ENCODE assay signal across 22 mouse cellular contexts in the genomic region with DNA sequence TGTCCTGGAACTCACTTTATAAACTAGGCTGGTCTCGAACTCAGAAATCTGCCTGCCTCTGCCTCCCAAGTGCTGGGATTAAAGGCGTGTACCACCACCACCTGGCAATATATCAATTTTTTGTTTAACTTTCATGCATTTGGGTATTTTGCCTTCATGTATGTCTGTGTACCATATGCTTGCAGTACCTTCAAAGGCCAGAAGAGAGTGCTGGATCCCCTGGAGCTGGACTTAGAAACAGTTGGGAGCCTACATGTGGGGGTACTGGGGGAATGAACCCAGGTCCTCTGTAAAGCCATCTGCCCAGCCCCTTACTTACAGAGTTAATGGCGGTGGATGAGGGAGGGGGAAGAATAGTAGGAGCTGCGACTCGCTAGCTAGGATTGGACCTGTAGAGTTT.
DNase-seq lines count a peak whose midpoint lies in the region; ATAC-seq and TF ChIP-seq lines count a peak whose summit lies in the region.
"Had no signal": no experiment of that assay in that cellular context is flagged by ENCODE, and none has a peak within 500 bp of the region (broad histone marks: within the 10 kb centered on the region; RNA-seq: fewer than 3 reads in every experiment).

No protein-coding gene starts in this region.

- in situ Hi-C loops in CH12.LX (cut with MboI; ENCODE audit: low pct_ligation_motif_present, low pct_unique_long_range_greater_than_20kb, low sequenced_read_pairs) = no loop called here

- no peaks in the 10 kb centered on the region for H3K9me3 ChIP-seq in CH12.LX (replicated peaks; ENCODE audit: low read length)
- H3K9me3 ChIP-seq: limb, embryonic 10.5 days; liver, embryonic 13.5 days; midbrain, embryonic 10.5 days; neural tube, embryonic 15.5 days had no signal

- no peak overlapping the region for H3K27ac ChIP-seq in cerebellum, adult 2 months (ENCODE audit: insufficient read depth, low read length)
- H3K27ac ChIP-seq in layer of hippocampus, adult 2 months = no peak overlapping the region
- no peak overlapping the region for H3K27ac ChIP-seq in CH12.LX (ENCODE audit: insufficient read depth, low read depth)
- H3K27ac ChIP-seq: hindbrain, postnatal 0 days; limb, embryonic 10.5 days; liver, embryonic 13.5 days; neural tube, embryonic 15.5 days had no signal

- no peak for TF ChIP-seq EP300 in CH12.LX (IDR thresholded peaks at IDR 0.05; ENCODE audit: low read length)

- no peak overlapping the region for H3K4me2 ChIP-seq in CH12.LX (ENCODE audit: insufficient read depth, low read depth, poor library complexity, severe bottlenecking)
- H3K4me2 ChIP-seq: liver, embryonic 13.5 days; neural tube, embryonic 15.5 days had no signal

- dilution Hi-C loops in CH12.LX (cut with MboI; ENCODE audit: extremely low pct_ligation_motif_present, extremely low pct_unique_long_range_greater_than_20kb, low sequenced_read_pairs) = no loop called here

- no peak overlapping the region for H3K9ac ChIP-seq in CH12.LX (ENCODE audit: insufficient read depth, low read depth)
- H3K9ac ChIP-seq: liver, embryonic 13.5 days; neural tube, embryonic 15.5 days had no signal

- no peaks in the 10 kb centered on the region for H3K79me2 ChIP-seq in CH12.LX (replicated peaks; ENCODE audit: control insufficient read depth, extremely low read depth, insufficient read depth, poor library complexity, severe bottlenecking)

- TF ChIP-seq CTCF in cerebellum, adult 2 months (IDR thresholded peaks at IDR 0.05; ENCODE audit: borderline replicate concordance, insufficient read depth, low read depth, low read length) = no peak
- TF ChIP-seq CTCF in layer of hippocampus, adult 2 months (conservative IDR thresholded peaks at IDR 0.05) = peak; percentile 54
- peak; percentile 23 to 68; a peak in 3 of 4 replicates for TF ChIP-seq CTCF in CH12.LX (conservative IDR thresholded peaks at IDR 0.05 in 1 of 2, IDR thresholded peaks at IDR 0.05 in 1 of 2; ENCODE audit: low read depth in 2 of 2, low read length in 2 of 2)

- DNase-seq in cerebellum, postnatal 10 days = peak; percentile 32 to 46
- DNase-seq in cerebellum, adult 2 months = no peak
- no peak for DNase-seq in layer of hippocampus, adult 2 months (ENCODE audit: low spot score in 2 of 2)
- no peak for DNase-seq in layer of hippocampus, postnatal 25 days (ENCODE audit: extremely low spot score in 1 of 2, low spot score in 1 of 2)
- peak; percentile 21 for DNase-seq in CH12.LX (ENCODE audit: extremely low read depth)
- peak; percentile 57 for DNase-seq in ZHBTc4 (ENCODE audit: low read depth, low spot score)
- no peak for DNase-seq in cerebellum, adult 9-10 months
- DNase-seq: adrenal gland, postnatal 10 days; cerebellum, adult 18-20 months; gastrocnemius, postnatal 14 days; kidney, adult 8-10 months; kidney, postnatal 4 days; liver, embryonic 13.5 days; lung, postnatal 14 days; thymus, adult 18-20 months had no signal

- peaks cover 12% of the 10 kb centered on the region for H3K4me1 ChIP-seq in cerebellum, adult 2 months (ENCODE audit: control insufficient read depth, insufficient read depth, low read length)
- peaks cover 0 to 4% of the 10 kb centered on the region in 2 experiments; a peak in 1 of 4 replicates for H3K4me1 ChIP-seq in CH12.LX (ENCODE audit: control insufficient read depth in 1 of 2, insufficient read depth in 2 of 2)
- H3K4me1 ChIP-seq: liver, embryonic 13.5 days had no signal

- no peaks in the 10 kb centered on the region; the same call in 1 of the 2 replicates for H3K27me3 ChIP-seq in cerebellum, adult 2 months (ENCODE audit: control insufficient read depth, insufficient read depth, low read length)
- H3K27me3 ChIP-seq in CH12.LX (replicated peaks) = no peaks in the 10 kb centered on the region
- H3K27me3 ChIP-seq: liver, embryonic 13.5 days; neural tube, embryonic 15.5 days had no signal

- no peaks in the 10 kb centered on the region for H3K36me3 ChIP-seq in CH12.LX (replicated peaks in 1 of 2; ENCODE audit: control insufficient read depth in 1 of 2, insufficient read depth in 1 of 2, low read length in 1 of 2)
- H3K36me3 ChIP-seq: G1E; limb, embryonic 10.5 days; liver, embryonic 13.5 days; midbrain, embryonic 10.5 days; neural tube, embryonic 15.5 days had no signal

- H3K4me3 ChIP-seq in cerebellum, adult 2 months (replicated peaks; ENCODE audit: insufficient read depth, low read depth, low read length) = no peak overlapping the region
- no peak overlapping the region for H3K4me3 ChIP-seq in layer of hippocampus, adult 2 months
- H3K4me3 ChIP-seq in CH12.LX (replicated peaks in 1 of 3; ENCODE audit: low read depth in 2 of 3, low read length in 2 of 3, poor library complexity in 1 of 3) = no peak overlapping the region
- H3K4me3 ChIP-seq: limb, embryonic 10.5 days; liver, embryonic 13.5 days; midbrain, embryonic 10.5 days; myocyte; neural tube, embryonic 15.5 days had no signal

- TF ChIP-seq POLR2A in cerebellum, adult 2 months (IDR thresholded peaks at IDR 0.05; ENCODE audit: borderline replicate concordance, insufficient read depth, low read length) = no peak
- no peak for TF ChIP-seq POLR2A in CH12.LX (IDR thresholded peaks at IDR 0.05; ENCODE audit: low read depth, low read length)

- 95% methylated on average over 5 of the region's 5 CpGs for WGBS in cerebellum, adult 2 months

- no peak for ATAC-seq in CD4-positive, CD25-positive, alpha-beta regulatory T cell, adult 4 months
- ATAC-seq: hindbrain, postnatal 0 days had no signal

- TF ChIP-seq RAD21 in CH12.LX (IDR thresholded peaks at IDR 0.05; ENCODE audit: low read depth, low read length) = peak; percentile 62

TF ChIP-seq in CH12.LX, 34 proteins besides CTCF, POLR2A, EP300 and RAD21:
- TF ChIP-seq BHLHE40 (IDR thresholded peaks at IDR 0.05; ENCODE audit: low read depth, low read length) (no peak), KAT2A (IDR thresholded peaks at IDR 0.05; ENCODE audit: insufficient replicate concordance, low read length) (no peak), ZC3H11A (IDR thresholded peaks at IDR 0.05; ENCODE audit: low read depth, low read length) (no peak), JUN (IDR thresholded peaks at IDR 0.05; ENCODE audit: insufficient read depth, low read depth, low read length) (no peak), SMC3 (IDR thresholded peaks at IDR 0.05; ENCODE audit: low read depth, low read length) (peak; percentile 68), MAX (IDR thresholded peaks at IDR 0.05; ENCODE audit: low read length) (no peak), TCF12 (IDR thresholded peaks at IDR 0.05; ENCODE audit: low read depth, low read length) (no peak), USF1 (IDR thresholded peaks at IDR 0.05; ENCODE audit: low read depth, low read length) (no peak), E2F4 (IDR thresholded peaks at IDR 0.05; ENCODE audit: insufficient replicate concordance, low read depth, low read length) (no peak)
TF ChIP-seq in CH12.LX: peak in this region for 1.

Comparison
In these comparisons a context has a peak if more than half of its experiments do, and no peak if none do; other contexts are left out.
1. DNase-seq: peak in cerebellum, postnatal 10 days (2 of 2), CH12.LX (single experiment) and ZHBTc4 (single experiment); none in cerebellum, adult 2 months (0 of 2), layer of hippocampus, adult 2 months (0 of 2), layer of hippocampus, postnatal 25 days (0 of 2) and cerebellum, adult 9-10 months (single experiment).